Mouse (Mus musculus): ENCODE measurements at regions not wholly inside any gene's neighbourhood (a gene's known extent, or its start where the extent isn't known, plus 50 kb on each side); places are given as distances from the start of the nearest gene placed in this dataset.
A peak's percentile ranks its signal among the peaks of the same experiment; 100 is the strongest.

GRCm38 (mm10) chr8:36027586-36027985 lies 262.0 kb downstream of the Gm19410 start:
- no peak overlapping the region for H3K4me3 ChIP-seq (ENCODE audit: insufficient read depth, low read depth, low read length)
- H3K27ac ChIP-seq (ENCODE audit: insufficient read depth, low read depth, low read length): no peak overlapping the region
- no peaks in the 10 kb centered on the region for H3K36me3 ChIP-seq (ENCODE audit: control insufficient read depth, insufficient read depth, low read length)
- TF ChIP-seq POLR2A (IDR thresholded peaks at IDR 0.05; ENCODE audit: low read depth, low read length): no peak
- no peak for TF ChIP-seq CTCF (conservative IDR thresholded peaks at IDR 0.05; ENCODE audit: insufficient read depth, insufficient read length, low read depth, low read length)
- no peak for DNase-seq
- no peaks in the 10 kb centered on the region for H3K4me1 ChIP-seq (ENCODE audit: control insufficient read depth, insufficient read depth, low read length)
- WGBS: 87% methylated on average over 11 of the region's 11 CpGs
- H3K27me3 ChIP-seq (replicated peaks; ENCODE audit: control insufficient read depth, insufficient read depth, low read length): no peaks in the 10 kb centered on the region

GRCm38 (mm10) chr8:36028121-36028955 lies 262.7 kb downstream of the Gm19410 start:
- TF ChIP-seq CTCF (conservative IDR thresholded peaks at IDR 0.05; ENCODE audit: insufficient read depth, insufficient read length, low read depth, low read length) (no peak), POLR2A (IDR thresholded peaks at IDR 0.05; ENCODE audit: low read depth, low read length) (no peak)
- Histone ChIP-seq H3K27me3 (replicated peaks; ENCODE audit: control insufficient read depth, insufficient read depth, low read length) (no peaks in the 10 kb centered on the region), H3K27ac (ENCODE audit: insufficient read depth, low read depth, low read length) (no peak overlapping the region), H3K36me3 (ENCODE audit: control insufficient read depth, insufficient read depth, low read length) (no peaks in the 10 kb centered on the region), H3K4me1 (ENCODE audit: control insufficient read depth, insufficient read depth, low read length) (no peaks in the 10 kb centered on the region), H3K4me3 (ENCODE audit: insufficient read depth, low read depth, low read length) (no peak overlapping the region)
- WGBS: 87% methylated on average over 9 of the region's 9 CpGs
- DNase-seq: no peak

GRCm38 (mm10) chr8:36029445-36029844 lies 263.9 kb downstream of the Gm19410 start:
- no peak for TF ChIP-seq POLR2A (IDR thresholded peaks at IDR 0.05; ENCODE audit: low read depth, low read length)
- TF ChIP-seq CTCF (conservative IDR thresholded peaks at IDR 0.05; ENCODE audit: insufficient read depth, insufficient read length, low read depth, low read length): no peak
- Histone ChIP-seq H3K4me3 (ENCODE audit: insufficient read depth, low read depth, low read length) (no peak overlapping the region), H3K36me3 (ENCODE audit: control insufficient read depth, insufficient read depth, low read length) (no peaks in the 10 kb centered on the region), H3K27me3 (replicated peaks; ENCODE audit: control insufficient read depth, insufficient read depth, low read length) (no peaks in the 10 kb centered on the region), H3K4me1 (ENCODE audit: control insufficient read depth, insufficient read depth, low read length) (no peaks in the 10 kb centered on the region), H3K27ac (ENCODE audit: insufficient read depth, low read depth, low read length) (no peak overlapping the region)
- 94% methylated on average over 2 of the region's 2 CpGs for WGBS
- DNase-seq: no peak

GRCm38 (mm10) chr8:36030237-36030636 lies 264.6 kb downstream of the Gm19410 start:
- DNase-seq: no peak
- 65% methylated on average over 3 of the region's 3 CpGs for WGBS
- Histone ChIP-seq H3K36me3 (ENCODE audit: control insufficient read depth, insufficient read depth, low read length) (no peaks in the 10 kb centered on the region), H3K27me3 (replicated peaks; ENCODE audit: control insufficient read depth, insufficient read depth, low read length) (no peaks in the 10 kb centered on the region), H3K27ac (ENCODE audit: insufficient read depth, low read depth, low read length) (no peak overlapping the region), H3K4me1 (ENCODE audit: control insufficient read depth, insufficient read depth, low read length) (no peaks in the 10 kb centered on the region), H3K4me3 (ENCODE audit: insufficient read depth, low read depth, low read length) (no peak overlapping the region)
- TF ChIP-seq CTCF (conservative IDR thresholded peaks at IDR 0.05; ENCODE audit: insufficient read depth, insufficient read length, low read depth, low read length): no peak
- TF ChIP-seq POLR2A (IDR thresholded peaks at IDR 0.05; ENCODE audit: low read depth, low read length): no peak

GRCm38 (mm10) chr8:36031966-36032719 lies 266.6 kb downstream of the Gm19410 start:
- Histone ChIP-seq H3K27ac (ENCODE audit: insufficient read depth, low read depth, low read length) (no peak overlapping the region), H3K27me3 (replicated peaks; ENCODE audit: control insufficient read depth, insufficient read depth, low read length) (no peaks in the 10 kb centered on the region), H3K36me3 (ENCODE audit: control insufficient read depth, insufficient read depth, low read length) (no peaks in the 10 kb centered on the region), H3K4me3 (ENCODE audit: insufficient read depth, low read depth, low read length) (no peak overlapping the region), H3K4me1 (ENCODE audit: control insufficient read depth, insufficient read depth, low read length) (no peaks in the 10 kb centered on the region)
- no peak for DNase-seq
- TF ChIP-seq CTCF (conservative IDR thresholded peaks at IDR 0.05; ENCODE audit: insufficient read depth, insufficient read length, low read depth, low read length): no peak
- no peak for TF ChIP-seq POLR2A (IDR thresholded peaks at IDR 0.05; ENCODE audit: low read depth, low read length)
- 88% methylated on average over 10 of the region's 10 CpGs for WGBS

GRCm38 (mm10) chr8:36035339-36035738 lies 269.7 kb downstream of the Gm19410 start:
- Histone ChIP-seq H3K27ac (ENCODE audit: insufficient read depth, low read depth, low read length) (no peak overlapping the region), H3K27me3 (replicated peaks; ENCODE audit: control insufficient read depth, insufficient read depth, low read length) (no peaks in the 10 kb centered on the region), H3K4me1 (ENCODE audit: control insufficient read depth, insufficient read depth, low read length) (no peaks in the 10 kb centered on the region), H3K36me3 (ENCODE audit: control insufficient read depth, insufficient read depth, low read length) (no peaks in the 10 kb centered on the region), H3K4me3 (ENCODE audit: insufficient read depth, low read depth, low read length) (no peak overlapping the region)
- whole genome bisulfite sequencing: 77% methylated on average over 7 of the region's 7 CpGs
- no peak for TF ChIP-seq POLR2A (IDR thresholded peaks at IDR 0.05; ENCODE audit: low read depth, low read length)
- TF ChIP-seq CTCF (conservative IDR thresholded peaks at IDR 0.05; ENCODE audit: insufficient read depth, insufficient read length, low read depth, low read length): no peak
- DNase-seq: peak; percentile 21

GRCm38 (mm10) chr8:36036271-36036670 lies 270.7 kb downstream of the Gm19410 start:
- 62% methylated on average over 6 of the region's 6 CpGs for WGBS
- no peaks in the 10 kb centered on the region for H3K36me3 ChIP-seq (ENCODE audit: control insufficient read depth, insufficient read depth, low read length)
- no peaks in the 10 kb centered on the region for H3K27me3 ChIP-seq (replicated peaks; ENCODE audit: control insufficient read depth, insufficient read depth, low read length)
- TF ChIP-seq POLR2A (IDR thresholded peaks at IDR 0.05; ENCODE audit: low read depth, low read length) (no peak), CTCF (conservative IDR thresholded peaks at IDR 0.05; ENCODE audit: insufficient read depth, insufficient read length, low read depth, low read length) (no peak)
- no peak for DNase-seq
- H3K27ac ChIP-seq (ENCODE audit: insufficient read depth, low read depth, low read length): no peak overlapping the region
- no peaks in the 10 kb centered on the region for H3K4me1 ChIP-seq (ENCODE audit: control insufficient read depth, insufficient read depth, low read length)
- no peak overlapping the region for H3K4me3 ChIP-seq (ENCODE audit: insufficient read depth, low read depth, low read length)
